Mouse (Mus musculus) embryonic facial prominence, embryonic 14.5 days (tissue): Measurements from ENCODE around the gene Hormad1. TPM values are rescaled to one million over a fixed set of nuclear protein-coding genes. Genes with fewer than 3 reads are reported as not detected.

ENCODE experiments used
- ATAC-seq: fragments of 200-750 bp; cut with Nextera tagmentation; 2 replicates; pipeline ENCODE4 v1.8.0; 2017; ENCODE audit warnings: low read depth, moderate number of reproducible peaks, moderate TSS enrichment
- DNase-seq: peaks from one replicate; pipeline ENCODE4 v3.0.0-alpha.2; 2015; ENCODE audit warnings: low spot score
- H3K27ac ChIP-seq: fragments of 300-500 bp; sonication (generic); replicated peaks from 2 replicates; pipeline ENCODE4 v1.5.1; 2014; ENCODE audit warnings: low read depth, mild to moderate bottlenecking, low read length, moderate library complexity
- H3K27me3 ChIP-seq: fragments of 300-500 bp; sonication (generic); replicated peaks from 2 replicates; pipeline ENCODE4 v1.6.1; 2014; ENCODE audit warnings: low read length; ENCODE audit not compliant: control insufficient read depth, insufficient read depth
- H3K36me3 ChIP-seq: fragments of 300-500 bp; sonication (generic); 2 replicates; pipeline ENCODE4 v1.6.1; 2014; ENCODE audit warnings: low read length, mixed read lengths; ENCODE audit not compliant: control insufficient read depth, insufficient read depth
- H3K4me1 ChIP-seq: fragments of 300-500 bp; sonication (generic); 2 replicates; pipeline ENCODE4 v1.6.1; 2014; ENCODE audit warnings: antibody characterized with exemption, low read length; ENCODE audit not compliant: control insufficient read depth, insufficient read depth
- H3K4me2 ChIP-seq: fragments of 300-500 bp; sonication (generic); 2 replicates; pipeline ENCODE4 v1.6.1; 2014; ENCODE audit warnings: low read depth, mild to moderate bottlenecking, low read length, moderate library complexity, mixed read lengths
- H3K4me3 ChIP-seq: fragments of 300-500 bp; sonication (generic); 2 replicates; pipeline ENCODE4 v1.5.1; 2014; ENCODE audit warnings: low read depth, mild to moderate bottlenecking, low read length
- H3K9ac ChIP-seq: fragments of 300-500 bp; sonication (generic); 2 replicates; pipeline ENCODE4 v1.6.1; 2014; ENCODE audit warnings: low read depth, mild to moderate bottlenecking, low read length, moderate library complexity, mixed read lengths
- H3K9me3 ChIP-seq: fragments of 300-500 bp; sonication (generic); 2 replicates; pipeline ENCODE4 v1.6.1; 2016; ENCODE audit warnings: low read length; ENCODE audit not compliant: control insufficient read depth
- WGBS: fragments of 180-500 bp; shearing (Covaris S2); extraction: QIAGEN DNeasy Blood & Tissue Kit; methylation state at CpG from one replicate; pipeline ENCODE4 v1.1.7; 2014; 5-methylcytosine and 5-hydroxymethylcytosine counted together
- polyA plus RNA-seq: library from polyadenylated mRNA; unstranded; fragments of >200 nt; fragmentation: Nextera tagmentation; extraction: Ambion mirVana; gene quantifications from 2 replicates; pipeline ENCODE4 v1.2.1, GENCODE M21; 2014

Gene Hormad1
- polyA plus RNA-seq, 1 experiment from 2014 or later, result not detected

- no peaks in the 10 kb centered on the region for H3K9me3 ChIP-seq
- no peak for DNase-seq
- no peak overlapping the region for H3K4me3 ChIP-seq
- WGBS, result 75% methylated on average over 4 of the region's 4 CpGs
- no peak for ATAC-seq
- no peak overlapping the region for H3K9ac ChIP-seq
- no peaks in the 10 kb centered on the region for H3K27me3 ChIP-seq
- no peak overlapping the region for H3K4me2 ChIP-seq
- no peaks in the 10 kb centered on the region for H3K4me1 ChIP-seq
- no peak overlapping the region for H3K27ac ChIP-seq
- peaks cover 79% of the 10 kb centered on the region for H3K36me3 ChIP-seq
Observed at GRCm38 (mm10) chr3:95635636-95636035, 76.2 kb downstream of the Hormad1 start.

GRCm38 (mm10) chr3:95636072-95636471 lies 76.6 kb downstream of the Hormad1 start:
- no peak overlapping the region for H3K4me2 ChIP-seq
- H3K9me3 ChIP-seq, result no peaks in the 10 kb centered on the region
- H3K27ac ChIP-seq, result no peak overlapping the region
- no peak overlapping the region for H3K4me3 ChIP-seq
- H3K9ac ChIP-seq, result no peak overlapping the region
- H3K27me3 ChIP-seq, result no peaks in the 10 kb centered on the region
- H3K4me1 ChIP-seq, result no peaks in the 10 kb centered on the region
- DNase-seq (no peak), ATAC-seq (no peak)
- peaks cover 75% of the 10 kb centered on the region for H3K36me3 ChIP-seq
- 88% methylated on average over 4 of the region's 4 CpGs for WGBS

Other genes starting within 250 kb of the Hormad1 start
- 133 and 134 TPM in 2 replicates for gene Cers2, start 244.9 kb upstream of the Hormad1 start, polyA plus RNA-seq
- gene Setdb1, start 202.5 kb upstream of the Hormad1 start, polyA plus RNA-seq, result 39.3 and 44.2 TPM in 2 replicates
- gene 4930558C23Rik, start 156.8 kb upstream of the Hormad1 start, polyA plus RNA-seq, result 0.30 TPM in 1 of 2 replicates, not detected in the other
- gene Arnt, start 125.3 kb upstream of the Hormad1 start, polyA plus RNA-seq, result 32.5 and 38.1 TPM in 2 replicates
- 113 and 147 TPM in 2 replicates for gene Ctsk, start 60.4 kb upstream of the Hormad1 start, polyA plus RNA-seq
- 21.8 and 22.8 TPM in 2 replicates for gene Ctss, start 32.9 kb upstream of the Hormad1 start, polyA plus RNA-seq
- gene Golph3l, start 29.3 kb downstream of the Hormad1 start, polyA plus RNA-seq, result 27.9 and 33.3 TPM in 2 replicates
- gene Ensa, start 65.3 kb downstream of the Hormad1 start, polyA plus RNA-seq, result 59.8 and 66.9 TPM in 2 replicates
- gene Mcl1, start 99.1 kb downstream of the Hormad1 start, polyA plus RNA-seq, result 62.0 and 65.8 TPM in 2 replicates
- 2.8 and 3.8 TPM in 2 replicates for gene Adamtsl4, start 128.2 kb downstream of the Hormad1 start, polyA plus RNA-seq
- gene Ecm1, start 179.9 kb downstream of the Hormad1 start, polyA plus RNA-seq, result 12.8 and 16.8 TPM in 2 replicates
- gene Tars2, start 200.5 kb downstream of the Hormad1 start, polyA plus RNA-seq, result 40.1 and 44.5 TPM in 2 replicates